Mouse (Mus musculus) liver, embryonic 14.5 days (tissue): ENCODE measurements around the gene Ptx3. TPM values are rescaled to one million over a fixed set of nuclear protein-coding genes. Genes with fewer than 3 reads are reported as not detected.

Experiments used
- ATAC-seq: fragments of 200-750 bp; cut with Nextera tagmentation; 2 replicates; pipeline ENCODE4 v1.8.0; 2017; ENCODE audit warnings: moderate number of reproducible peaks, mild to moderate bottlenecking, moderate library complexity; ENCODE audit not compliant: insufficient read depth
- DNase-seq, 3 experiments: peaks; one replicate each; pipeline ENCODE4 v3.0.0-alpha.2; 2012 to 2013; ENCODE audit warnings: low read depth in 3 of 3, low spot score in 3 of 3
- H3K27ac ChIP-seq: fragments of 300-500 bp; sonication (generic); 2 replicates; pipeline ENCODE4 v1.5.1; 2014; ENCODE audit warnings: moderate library complexity, mild to moderate bottlenecking, control low read depth, inconsistent platforms
- H3K27me3 ChIP-seq: fragments of 300-500 bp; sonication (generic); 2 replicates; pipeline ENCODE4 v1.6.1; 2014; ENCODE audit warnings: mild to moderate bottlenecking, low read length, moderate library complexity; ENCODE audit not compliant: control insufficient read depth, insufficient read depth
- H3K36me3 ChIP-seq: fragments of 300-500 bp; sonication (generic); replicated peaks from 2 replicates; pipeline ENCODE4 v1.6.1; 2014; ENCODE audit warnings: low read depth; ENCODE audit not compliant: control insufficient read depth, insufficient read depth
- H3K4me1 ChIP-seq, 2 experiments: fragments of 200-500 bp in 1 of 2; fragments of 300-500 bp in 1 of 2; sonication (generic) in 1 of 2; replicated peaks; 2 replicates each; pipeline ENCODE4 v1.6.1; 2012 to 2014; ENCODE audit warnings: antibody characterized with exemption in 1 of 2, inconsistent platforms in 1 of 2, low read length in 1 of 2; ENCODE audit not compliant: control insufficient read depth in 2 of 2, insufficient read depth in 2 of 2
- H3K4me2 ChIP-seq: fragments of 300-500 bp; sonication (generic); 2 replicates; pipeline ENCODE4 v1.6.1; 2014; ENCODE audit warnings: low read depth, mild to moderate bottlenecking, control low read depth, moderate library complexity
- H3K4me3 ChIP-seq, 2 experiments: fragments of 200-500 bp in 1 of 2; fragments of 300-500 bp in 1 of 2; sonication (generic) in 1 of 2; 2 replicates each; pipeline ENCODE4 v1.5.1; 2012 to 2014; ENCODE audit warnings: low read depth in 2 of 2, low read length in 2 of 2, mild to moderate bottlenecking in 2 of 2, control low read depth in 1 of 2, inconsistent platforms in 1 of 2, moderate library complexity in 1 of 2; ENCODE audit not compliant: insufficient read depth in 1 of 2
- H3K9ac ChIP-seq: fragments of 300-500 bp; sonication (generic); replicated peaks from 2 replicates; pipeline ENCODE4 v1.6.1; 2014; ENCODE audit warnings: mild to moderate bottlenecking, control low read depth, moderate library complexity
- H3K9me3 ChIP-seq: fragments of 300-500 bp; sonication (generic); 2 replicates; pipeline ENCODE4 v1.6.1; 2016; ENCODE audit warnings: low read length, mixed read lengths; ENCODE audit not compliant: control insufficient read depth
- CTCF ChIP-seq: IDR thresholded peaks from 2 replicates; pipeline ENCODE4 v1.5.1; 2016; ENCODE audit warnings: antibody characterized with exemption, low read depth, control low read depth
- EP300 ChIP-seq: IDR thresholded peaks from 2 replicates; pipeline ENCODE4 v1.6.1; 2016; ENCODE audit warnings: antibody characterized with exemption, low read depth
- WGBS: fragments of 180-500 bp; shearing (Covaris S2); extraction: QIAGEN DNeasy Blood & Tissue Kit; methylation state at CpG from one replicate; pipeline ENCODE4 v1.1.7; 2014; ENCODE audit not compliant: insufficient replicate concordance; 5-methylcytosine and 5-hydroxymethylcytosine counted together
- polyA plus RNA-seq, 2 experiments: library from polyadenylated mRNA; depleted of rRNA in 1 of 2; stranded (reverse) in 1 of 2; unstranded in 1 of 2; fragments of >200 nt; fragmentation: Nextera tagmentation in 1 of 2; extraction: Ambion mirVana in 1 of 2; gene quantifications; 2 replicates each; pipeline versions ENCODE4 v1.2.1 to v1.2.3; 2012 to 2014

Gene Ptx3
- polyA plus RNA-seq, 2 experiments: 0.06 to 0.13 TPM

- no peaks in the 10 kb centered on the region for H3K27me3 ChIP-seq
- H3K4me2 ChIP-seq: no peak overlapping the region
- ATAC-seq (no peak), DNase-seq (no peak)
- no peak overlapping the region for H3K4me3 ChIP-seq
- no peak for TF ChIP-seq CTCF
- no peak for TF ChIP-seq EP300
- H3K9me3 ChIP-seq: no peaks in the 10 kb centered on the region
- no peak overlapping the region for H3K27ac ChIP-seq
- WGBS: 73% methylated on average over 4 of the region's 4 CpGs
- H3K4me1 ChIP-seq: no peaks in the 10 kb centered on the region
- no peaks in the 10 kb centered on the region for H3K36me3 ChIP-seq
- no peak overlapping the region for H3K9ac ChIP-seq
Measured at GRCm38 (mm10) chr3:66263270-66263669, 43.6 kb downstream of the Ptx3 start.

Other genes starting within 250 kb of the Ptx3 start
- gene Veph1, start 76.9 kb downstream of the Ptx3 start, polyA plus RNA-seq (2012; rRNA removed): 0.01 TPM in 2 replicates
- gene Veph1, start 76.9 kb downstream of the Ptx3 start, polyA plus RNA-seq (2014; fragmentation: Nextera tagmentation; extraction: Ambion mirVana): 0.06 TPM in 1 of 2 replicates, not detected in the other